Mouse (Mus musculus) ES-Bruce4 (cell line): Measurements from ENCODE around the gene Cyb5r3. TPM values are rescaled to one million over a fixed set of nuclear protein-coding genes. Genes with fewer than 3 reads are reported as not detected.

ENCODE experiments used
- H3K27ac ChIP-seq: 2 replicates; pipeline ENCODE4 v1.5.1; 2012; ENCODE audit warnings: low read length, inconsistent platforms; ENCODE audit not compliant: insufficient read depth
- H3K27me3 ChIP-seq: 2 replicates; pipeline ENCODE4 v1.6.1; 2012; ENCODE audit warnings: mild to moderate bottlenecking, low read length, inconsistent platforms; ENCODE audit not compliant: control insufficient read depth, poor library complexity, insufficient read depth, severe bottlenecking
- H3K36me3 ChIP-seq: 2 replicates; pipeline ENCODE4 v1.6.1; 2012; ENCODE audit warnings: inconsistent platforms, mild to moderate bottlenecking, low read length, moderate library complexity; ENCODE audit not compliant: control insufficient read depth, poor library complexity, insufficient read depth, severe bottlenecking
- H3K4me1 ChIP-seq: one replicate; pipeline ENCODE4 v1.8.1; 2011; ENCODE audit warnings: low read length; ENCODE audit not compliant: control insufficient read depth, insufficient read depth
- H3K4me3 ChIP-seq: 2 replicates; pipeline ENCODE4 v1.5.1; 2011; ENCODE audit warnings: low read depth, mild to moderate bottlenecking, low read length
- H3K9ac ChIP-seq: 2 replicates; pipeline ENCODE4 v1.6.1; 2012; ENCODE audit warnings: low read depth, mild to moderate bottlenecking, inconsistent platforms; ENCODE audit not compliant: poor library complexity, severe bottlenecking
- H3K9me3 ChIP-seq: replicated peaks from 2 replicates; pipeline ENCODE4 v1.6.1; 2012; ENCODE audit warnings: mild to moderate bottlenecking, low read length, inconsistent platforms; ENCODE audit not compliant: control insufficient read depth, poor library complexity, insufficient read depth, severe bottlenecking
- CTCF ChIP-seq: IDR thresholded peaks from one replicate; pipeline ENCODE4 v1.8.1; 2011; ENCODE audit warnings: low read depth, low read length
- EP300 ChIP-seq: IDR thresholded peaks from 2 replicates; pipeline ENCODE4 v1.6.1; 2011; ENCODE audit warnings: low read depth, low read length; ENCODE audit not compliant: insufficient read depth
- POLR2A ChIP-seq: IDR thresholded peaks from one replicate; pipeline ENCODE4 v1.8.1; 2011; ENCODE audit warnings: low read length; ENCODE audit not compliant: insufficient read depth
- polyA plus RNA-seq: library from polyadenylated mRNA; stranded (reverse); fragments of >200 nt; gene quantifications from 2 replicates; pipeline ENCODE4 v1.2.4, GENCODE M21; 2011; ENCODE audit warnings: low read depth; ENCODE audit not compliant: missing spikeins, insufficient read depth, insufficient read length

Gene Cyb5r3
- polyA plus RNA-seq: 188 and 200 TPM in 2 replicates

GRCm38 (mm10) chr15:83172492-83173429 is at the start of gene Cyb5r3:
TSS of gene Cyb5r3 (minus strand) at chr15:83172592.
- Histone ChIP-seq H3K4me1 (peaks cover 3% of the 10 kb centered on the region), H3K9me3 (no peaks in the 10 kb centered on the region), H3K27me3 (no peaks in the 10 kb centered on the region), H3K4me3 (peak within 1 kb of the TSS; percentile 86), H3K27ac (peak within 1 kb of the TSS; percentile 48), H3K36me3 (no peaks in the 10 kb centered on the region), H3K9ac (peak within 1 kb of the TSS; percentile 56)
- TF ChIP-seq CTCF (no peak), POLR2A (no peak), EP300 (no peak)

DNA sequence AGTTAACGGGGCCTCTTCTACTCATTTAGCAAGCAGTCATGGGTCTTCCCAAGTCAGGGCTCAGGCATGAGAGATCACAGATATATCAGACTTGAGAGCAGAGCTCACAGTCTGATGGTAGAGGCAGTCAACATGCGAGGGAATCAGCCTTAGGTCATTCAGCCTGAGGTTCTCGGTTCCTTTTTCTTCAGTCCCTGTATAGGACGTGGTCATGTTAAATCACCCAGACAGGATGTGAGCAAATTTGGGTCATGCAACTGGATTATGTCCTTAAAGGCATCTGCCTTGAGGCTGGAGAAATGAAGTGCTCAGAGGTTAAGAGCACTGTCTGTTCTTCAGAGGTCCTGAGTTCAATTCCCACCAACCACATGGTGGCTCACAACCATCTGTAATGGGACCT is 49.3 kb upstream of the Cyb5r3 start:
- no peak for TF ChIP-seq POLR2A
- no peak for TF ChIP-seq CTCF
- TF ChIP-seq EP300: no peak

DNA sequence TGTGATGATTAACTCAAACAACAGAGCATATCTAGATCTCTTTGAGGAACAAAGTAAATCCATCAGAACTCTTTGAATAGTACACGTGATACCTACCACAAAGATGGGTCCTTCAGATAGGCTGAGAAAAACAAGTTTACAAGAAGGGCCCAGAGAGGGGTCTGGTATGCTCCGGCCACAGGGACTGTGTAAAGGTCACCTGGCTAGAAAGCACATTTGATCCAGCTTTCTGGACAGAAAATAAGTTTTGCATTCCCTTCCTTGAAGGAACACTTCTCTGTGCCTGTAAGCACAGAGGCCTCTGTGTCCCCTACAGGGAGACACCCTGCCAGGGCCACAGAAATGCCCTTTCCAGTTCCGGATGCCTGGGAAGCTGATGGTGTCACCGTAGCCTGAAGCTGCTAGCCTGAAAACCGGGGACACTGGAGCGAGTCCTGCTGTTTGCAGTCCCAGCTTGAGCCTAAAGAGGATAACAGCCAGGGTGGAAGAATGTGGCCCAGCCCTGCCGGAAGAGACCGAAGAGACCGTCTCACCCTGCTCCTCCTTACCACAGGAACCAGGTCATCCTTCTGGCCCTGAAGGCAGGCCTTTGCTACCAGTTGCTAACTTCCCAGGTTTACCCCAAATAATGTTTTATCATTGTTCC is 48.1 kb upstream of the Cyb5r3 start:
- H3K27me3 ChIP-seq: no peaks in the 10 kb centered on the region
- H3K9ac ChIP-seq: no peak overlapping the region
- no peak overlapping the region for H3K27ac ChIP-seq
- H3K36me3 ChIP-seq: no peaks in the 10 kb centered on the region
- H3K4me3 ChIP-seq: no peak overlapping the region
- TF ChIP-seq POLR2A (no peak), CTCF (no peak)
- H3K4me1 ChIP-seq: peaks cover 3% of the 10 kb centered on the region
- H3K9me3 ChIP-seq: no peaks in the 10 kb centered on the region

More for the DNA sequence above, 49.3 kb upstream of the Cyb5r3 start:
- Histone ChIP-seq H3K27me3 (no peaks in the 10 kb centered on the region), H3K4me1 (peaks cover 3% of the 10 kb centered on the region), H3K27ac (no peak overlapping the region), H3K36me3 (no peaks in the 10 kb centered on the region), H3K9me3 (no peaks in the 10 kb centered on the region), H3K9ac (no peak overlapping the region), H3K4me3 (no peak overlapping the region)

DNA sequence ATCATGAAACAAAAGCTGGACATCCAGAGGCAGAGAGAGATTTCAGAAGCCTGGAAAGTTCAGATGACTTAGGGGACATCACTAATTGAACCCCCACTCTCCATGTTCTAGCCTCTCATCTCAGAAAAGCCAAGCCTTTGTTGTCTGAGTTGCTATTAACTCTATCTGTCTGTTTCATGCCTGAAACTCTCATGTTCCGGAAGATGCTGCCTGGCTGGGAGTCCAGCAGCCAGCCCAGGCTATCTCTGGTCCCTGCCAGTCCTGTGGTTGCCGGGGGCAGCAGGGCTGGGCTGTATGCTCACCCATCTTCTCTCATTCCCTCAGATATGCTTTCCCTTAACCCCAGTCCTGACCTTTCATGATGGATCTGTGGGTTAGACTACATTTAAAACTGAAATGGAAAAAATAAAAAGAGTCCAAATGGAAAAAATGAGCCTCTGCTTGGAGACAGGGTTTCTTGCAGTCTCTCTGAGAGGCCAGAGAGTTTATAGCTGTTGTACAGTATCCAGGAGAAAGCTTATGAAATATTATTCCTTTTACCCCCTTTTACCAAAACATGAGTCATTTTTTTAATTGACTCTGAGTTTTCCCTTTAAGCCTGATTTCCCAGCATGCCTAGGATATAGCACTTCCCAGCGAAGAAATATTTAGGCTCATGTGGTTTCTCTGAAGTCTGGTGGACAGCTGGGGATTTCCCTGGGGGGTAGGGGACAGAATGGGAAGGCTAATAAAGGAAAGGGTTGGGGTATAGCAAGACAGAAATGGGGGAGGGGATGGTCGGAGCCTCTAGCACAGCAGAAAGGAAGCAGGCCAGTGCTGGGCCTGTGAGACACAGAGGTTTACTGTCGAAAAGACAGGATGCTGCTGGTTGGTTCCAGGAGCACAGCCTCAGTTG is 43.2 kb upstream of the Cyb5r3 start:
- no peaks in the 10 kb centered on the region for H3K4me1 ChIP-seq

GRCm38 (mm10) chr15:83210229-83210628 is 37.8 kb upstream of the Cyb5r3 start:
- Histone ChIP-seq H3K27ac (no peak overlapping the region), H3K36me3 (no peaks in the 10 kb centered on the region), H3K4me3 (no peak overlapping the region), H3K4me1 (no peaks in the 10 kb centered on the region), H3K27me3 (no peaks in the 10 kb centered on the region), H3K9ac (no peak overlapping the region), H3K9me3 (no peaks in the 10 kb centered on the region)
- no peak for TF ChIP-seq CTCF

More for the DNA sequence above, 43.2 kb upstream of the Cyb5r3 start:
- Histone ChIP-seq H3K4me3 (no peak overlapping the region), H3K36me3 (no peaks in the 10 kb centered on the region), H3K27ac (no peak overlapping the region), H3K9ac (no peak overlapping the region), H3K27me3 (no peaks in the 10 kb centered on the region), H3K9me3 (no peaks in the 10 kb centered on the region)
- TF ChIP-seq CTCF (no peak), POLR2A (no peak), EP300 (no peak)

GRCm38 (mm10) chr15:83209719-83210118 is 37.3 kb upstream of the Cyb5r3 start:
- Histone ChIP-seq H3K9me3 (no peaks in the 10 kb centered on the region), H3K4me1 (peaks cover 1% of the 10 kb centered on the region), H3K36me3 (no peaks in the 10 kb centered on the region), H3K9ac (no peak overlapping the region), H3K4me3 (no peak overlapping the region), H3K27ac (no peak overlapping the region), H3K27me3 (no peaks in the 10 kb centered on the region)
- TF ChIP-seq EP300: no peak
- no peak for TF ChIP-seq CTCF
- TF ChIP-seq POLR2A: no peak
